Mouse (Mus musculus) frontal cortex, postnatal 14 days (tissue): Measurements from ENCODE around the gene Tmem179.
A peak's percentile ranks its signal among the peaks of the same experiment; 100 is the strongest.

Source experiments
- DNase-seq, 2 experiments: peaks; one replicate each; pipeline ENCODE4 v3.0.0; 2022; ENCODE audit warnings: low spot score in 2 of 2

Tmem179 gene

GRCm38 (mm10) chr12:112463209-112463608 is 53.3 kb downstream of the Tmem179 start:
- no peak for DNase-seq

DNA sequence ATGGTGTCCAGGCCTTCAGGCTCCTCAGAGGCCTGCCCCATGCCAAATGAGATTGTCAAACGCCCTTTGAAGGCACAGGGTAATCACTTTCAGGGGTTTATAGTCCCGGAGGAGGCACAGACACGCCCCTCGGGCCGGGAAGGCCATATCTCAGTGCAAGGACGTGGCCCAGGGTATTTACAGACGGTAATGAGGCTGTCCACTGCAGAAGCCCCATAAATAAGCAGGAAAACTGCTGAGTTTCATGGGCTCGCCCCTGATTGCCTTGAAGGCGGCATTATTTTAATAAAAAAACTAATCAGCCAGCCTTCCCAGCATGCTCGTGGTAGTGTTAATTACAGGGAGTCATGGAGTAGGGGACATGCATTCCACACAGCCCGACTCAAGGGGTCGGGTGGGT is 54.1 kb downstream of the Tmem179 start:
- no peak for DNase-seq

DNA sequence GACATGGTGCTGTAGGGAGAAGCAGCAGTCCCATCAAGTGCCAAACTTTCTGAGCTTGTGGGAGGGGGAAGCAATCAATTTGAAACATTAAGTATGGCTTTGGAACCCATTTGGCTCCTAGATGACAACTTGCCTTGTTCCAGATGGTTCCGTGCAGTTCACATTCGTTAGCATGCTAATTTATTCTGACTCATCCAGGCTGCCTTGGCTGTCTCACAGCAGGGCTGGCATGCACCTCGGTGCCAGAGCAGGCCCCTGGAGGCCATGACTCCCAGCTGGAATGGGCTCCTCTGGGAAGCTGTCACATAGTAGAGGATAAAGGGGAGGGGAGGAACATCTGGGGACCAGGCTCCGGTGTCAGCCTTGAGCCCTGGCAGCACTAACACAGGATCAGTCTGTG is 58.7 kb downstream of the Tmem179 start:
- DNase-seq, result peak; percentile 62 to 64

GRCm38 (mm10) chr12:112456144-112456713 is 60.3 kb downstream of the Tmem179 start:
- DNase-seq, result no peak

- DNase-seq, result no peak
Observed at GRCm38 (mm10) chr12:112451826-112452225, 64.7 kb downstream of the Tmem179 start.

GRCm38 (mm10) chr12:112451381-112451780 is 65.2 kb downstream of the Tmem179 start:
- DNase-seq, result no peak

- DNase-seq, result no peak
Observed at GRCm38 (mm10) chr12:112450883-112451282, 65.7 kb downstream of the Tmem179 start.
